Mouse (Mus musculus): ENCODE measurements around the gene Metap2. TPM values are rescaled to one million over a fixed set of nuclear protein-coding genes. Genes with fewer than 3 reads are reported as not detected.
A peak's percentile ranks its signal among the peaks of the same experiment; 100 is the strongest.

The Metap2 gene
- polyA plus RNA-seq, 1 experiment from 2014 or later = 126 TPM

DNA sequence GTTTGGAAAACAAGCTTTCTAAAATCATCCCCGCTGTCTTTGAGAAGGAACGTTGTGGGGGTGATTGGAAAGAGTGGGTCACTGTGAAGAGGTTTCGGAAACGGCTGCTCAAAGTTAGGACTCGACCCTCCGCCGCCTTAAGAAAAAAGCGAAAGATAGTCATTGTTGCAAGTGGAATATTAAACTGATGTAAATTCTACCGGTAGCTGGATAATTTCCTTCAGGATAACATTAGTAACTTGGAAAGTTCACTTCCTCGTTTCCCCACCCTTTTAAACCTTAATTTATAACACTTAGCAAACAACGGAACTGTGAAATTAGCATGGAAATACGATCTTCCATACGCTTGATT, 62.5 kb downstream of the Metap2 start:
- 6% methylated on average over 13 of the region's 13 CpGs for WGBS
- H3K27ac ChIP-seq (replicated peaks) = no peak overlapping the region
- DNase-seq (ENCODE audit: low spot score) = no peak
- no peaks in the 10 kb centered on the region for H3K36me3 ChIP-seq (ENCODE audit: control insufficient read depth, insufficient read depth, low read length)
- no peak overlapping the region for H3K9ac ChIP-seq (ENCODE audit: low read length)
- H3K9me3 ChIP-seq (ENCODE audit: control insufficient read depth, low read length) = no peaks in the 10 kb centered on the region
- peak overlapping the region; percentile 60 for H3K4me3 ChIP-seq (ENCODE audit: low read depth, low read length)
- H3K4me2 ChIP-seq (replicated peaks; ENCODE audit: low read depth) = peak overlapping the region; percentile 93
- peaks cover 16% of the 10 kb centered on the region; the same call in 1 of the 2 replicates for H3K27me3 ChIP-seq (ENCODE audit: control insufficient read depth, insufficient read depth, low read length)
- no peak for TF ChIP-seq EP300 (optimal IDR thresholded peaks at IDR 0.05)
- ATAC-seq (ENCODE audit: low FRiP score, low TSS enrichment) = no peak
- peaks cover 4% of the 10 kb centered on the region; the same call in 1 of the 2 replicates for H3K4me1 ChIP-seq (replicated peaks; ENCODE audit: control insufficient read depth, insufficient read depth)

DNA sequence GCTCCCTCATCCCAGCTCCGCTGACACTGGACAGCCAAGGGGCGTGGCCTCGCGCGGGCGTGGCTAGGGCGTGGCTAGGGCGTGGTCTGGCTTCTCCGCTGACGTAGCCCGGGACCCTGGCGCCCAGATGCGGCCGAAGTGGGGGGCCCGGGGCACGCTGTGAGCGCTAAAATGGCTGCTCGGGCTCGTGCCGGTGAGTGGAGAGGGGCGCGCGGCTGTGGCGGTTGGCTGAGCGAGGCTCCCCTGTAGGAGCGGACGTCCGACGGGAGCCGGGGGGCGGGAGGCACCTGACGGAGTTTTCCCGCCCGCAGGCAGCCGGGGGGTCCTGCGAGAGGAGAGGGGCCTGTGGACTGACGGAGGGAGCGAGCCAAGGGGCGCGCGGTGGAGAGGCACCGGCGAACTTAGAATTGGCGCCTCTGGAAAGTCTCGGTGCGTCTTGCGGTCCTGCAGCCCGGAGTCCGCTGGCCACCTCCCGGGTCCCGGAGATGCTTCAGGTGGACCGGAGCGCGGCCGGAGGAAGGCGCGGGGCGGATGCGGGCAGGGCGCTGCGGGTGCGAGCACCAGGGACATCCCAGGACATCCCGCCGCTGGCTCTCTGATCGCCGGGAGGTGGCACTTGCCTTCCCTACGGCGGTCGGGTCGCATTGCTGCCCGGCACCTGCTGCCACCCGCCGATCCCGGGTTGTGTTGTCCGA, 63.0 kb downstream of the Metap2 start:
- no peaks in the 10 kb centered on the region for H3K36me3 ChIP-seq (ENCODE audit: control insufficient read depth, insufficient read depth, low read length)
- ATAC-seq (ENCODE audit: low FRiP score, low TSS enrichment) (peak; percentile 67; the same call in 1 of the 2 replicates), DNase-seq (ENCODE audit: low spot score) (peak; percentile 69)
- peak overlapping the region; percentile 93 for H3K4me2 ChIP-seq (replicated peaks; ENCODE audit: low read depth)
- no peak overlapping the region for H3K9ac ChIP-seq (ENCODE audit: low read length)
- no peaks in the 10 kb centered on the region for H3K9me3 ChIP-seq (ENCODE audit: control insufficient read depth, low read length)
- TF ChIP-seq EP300 (optimal IDR thresholded peaks at IDR 0.05) = no peak
- no peak for TF ChIP-seq CTCF (IDR thresholded peaks at IDR 0.05; ENCODE audit: low read depth)
- 1% methylated on average over 69 of the region's 75 CpGs for WGBS
- peak overlapping the region; percentile 60 for H3K4me3 ChIP-seq (ENCODE audit: low read depth, low read length)
- peaks cover 16% of the 10 kb centered on the region; the same call in 1 of the 2 replicates for H3K27me3 ChIP-seq (ENCODE audit: control insufficient read depth, insufficient read depth, low read length)
- H3K4me1 ChIP-seq (replicated peaks; ENCODE audit: control insufficient read depth, insufficient read depth) = peaks cover 4% of the 10 kb centered on the region; the same call in 1 of the 2 replicates
- no peak overlapping the region for H3K27ac ChIP-seq (replicated peaks)

DNA sequence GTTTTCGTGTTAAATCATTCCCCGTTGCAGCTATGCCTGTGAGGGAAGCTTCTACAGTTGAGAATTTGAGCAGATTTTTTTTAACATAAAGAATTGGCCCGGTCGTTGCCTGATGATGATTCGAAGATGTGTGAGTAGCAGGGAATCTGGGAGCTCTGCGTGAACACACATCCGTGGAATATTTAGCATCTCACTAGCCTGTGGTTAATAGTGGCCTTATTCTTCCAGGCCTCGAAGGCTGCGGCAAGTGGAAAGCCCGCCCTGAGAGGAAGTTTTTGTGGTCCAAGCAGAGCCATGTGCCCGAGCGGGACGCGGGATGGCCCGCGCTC, 63.6 kb downstream of the Metap2 start:
- ATAC-seq (ENCODE audit: low FRiP score, low TSS enrichment) (no peak), DNase-seq (ENCODE audit: low spot score) (no peak)
- Histone ChIP-seq H3K36me3 (ENCODE audit: control insufficient read depth, insufficient read depth, low read length) (no peaks in the 10 kb centered on the region), H3K4me1 (replicated peaks; ENCODE audit: control insufficient read depth, insufficient read depth) (peaks cover 4% of the 10 kb centered on the region; the same call in 1 of the 2 replicates), H3K9me3 (ENCODE audit: control insufficient read depth, low read length) (no peaks in the 10 kb centered on the region), H3K4me3 (ENCODE audit: low read depth, low read length) (peak overlapping the region; percentile 60), H3K27ac (replicated peaks) (no peak overlapping the region), H3K4me2 (replicated peaks; ENCODE audit: low read depth) (peak overlapping the region; percentile 93), H3K27me3 (ENCODE audit: control insufficient read depth, insufficient read depth, low read length) (peaks cover 16% of the 10 kb centered on the region; the same call in 1 of the 2 replicates), H3K9ac (ENCODE audit: low read length) (no peak overlapping the region)
- WGBS = 3% methylated on average over 16 of the region's 16 CpGs
- no peak for TF ChIP-seq EP300 (optimal IDR thresholded peaks at IDR 0.05)
- TF ChIP-seq CTCF (IDR thresholded peaks at IDR 0.05; ENCODE audit: low read depth) = no peak

DNA sequence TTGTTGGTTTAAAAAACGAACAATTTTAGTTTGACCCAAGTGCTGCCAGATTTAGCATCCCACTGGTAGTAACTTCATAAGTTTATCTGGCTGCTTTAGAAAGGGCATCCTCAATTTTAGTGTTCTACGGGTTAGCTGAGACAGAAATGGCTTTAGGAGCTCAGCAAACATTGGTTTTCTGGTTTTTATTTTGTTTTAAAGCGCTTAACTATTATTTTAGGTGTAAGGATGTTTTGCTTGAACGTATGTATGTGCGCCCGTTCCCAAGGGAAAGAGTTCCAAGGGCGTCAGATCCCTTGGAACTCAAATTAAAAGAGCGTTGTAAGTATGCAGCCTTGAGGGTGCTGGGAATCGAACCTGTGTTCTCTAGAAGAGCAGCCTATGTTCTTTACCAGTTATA, 64.1 kb downstream of the Metap2 start:
- no peak overlapping the region for H3K27ac ChIP-seq (replicated peaks)
- no peaks in the 10 kb centered on the region for H3K9me3 ChIP-seq (ENCODE audit: control insufficient read depth, low read length)
- no peak overlapping the region for H3K4me3 ChIP-seq (ENCODE audit: low read depth, low read length)
- H3K27me3 ChIP-seq (ENCODE audit: control insufficient read depth, insufficient read depth, low read length) = peaks cover 16% of the 10 kb centered on the region; the same call in 1 of the 2 replicates
- no peak overlapping the region for H3K4me2 ChIP-seq (replicated peaks; ENCODE audit: low read depth)
- ATAC-seq (ENCODE audit: low FRiP score, low TSS enrichment) = no peak
- 44% methylated on average over 9 of the region's 9 CpGs for WGBS
- peaks cover 4% of the 10 kb centered on the region; the same call in 1 of the 2 replicates for H3K4me1 ChIP-seq (replicated peaks; ENCODE audit: control insufficient read depth, insufficient read depth)
- H3K36me3 ChIP-seq (ENCODE audit: control insufficient read depth, insufficient read depth, low read length) = no peaks in the 10 kb centered on the region
- TF ChIP-seq CTCF (IDR thresholded peaks at IDR 0.05; ENCODE audit: low read depth) = no peak
- TF ChIP-seq EP300 (optimal IDR thresholded peaks at IDR 0.05) = no peak
- DNase-seq (ENCODE audit: low spot score) = no peak
- H3K9ac ChIP-seq (ENCODE audit: low read length) = no peak overlapping the region

DNA sequence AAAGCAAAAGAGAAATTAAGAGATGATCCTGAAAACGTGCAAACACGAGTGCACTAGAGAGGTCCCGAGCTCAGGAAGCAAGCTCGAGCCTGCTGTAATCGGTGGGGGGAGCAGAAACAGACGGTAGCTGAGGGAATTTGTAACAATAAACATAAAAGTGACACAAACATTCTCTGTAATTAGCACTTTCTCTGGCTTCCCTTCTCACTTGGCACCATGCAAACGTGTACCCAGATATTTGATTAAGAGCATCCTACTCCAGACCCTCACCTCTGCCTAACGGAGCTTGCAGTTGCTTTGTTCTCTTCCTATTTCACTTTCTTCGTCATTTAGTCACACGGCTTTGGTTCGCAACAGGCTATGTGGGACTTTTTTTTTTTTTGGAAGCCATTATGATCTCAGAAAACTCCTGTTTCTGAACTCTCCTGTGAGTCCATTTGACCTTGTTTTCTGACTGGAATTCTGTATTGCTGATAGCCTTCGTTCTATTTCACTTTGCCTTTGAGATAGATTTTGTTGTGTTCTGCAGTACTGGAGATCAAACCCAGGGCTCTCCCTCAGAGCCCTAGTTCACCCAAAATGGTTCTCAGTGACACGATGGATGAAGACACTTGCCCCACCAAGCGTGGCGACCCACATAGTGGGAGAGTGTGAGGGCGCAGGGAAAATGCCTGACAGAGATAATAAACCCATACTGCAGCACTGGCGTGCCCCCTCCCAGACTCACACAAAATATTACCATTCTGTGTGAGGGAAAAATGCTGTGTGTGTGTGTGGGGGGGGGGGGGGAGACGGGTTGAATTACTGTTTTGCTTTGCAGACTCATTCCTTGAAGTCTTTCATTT, 64.9 kb downstream of the Metap2 start:
- H3K4me3 ChIP-seq (ENCODE audit: low read depth, low read length) = peak overlapping the region; percentile 8

More for the DNA sequence above, 64.9 kb downstream of the Metap2 start:
- 13% methylated on average over 18 of the region's 18 CpGs for WGBS
- Histone ChIP-seq H3K9me3 (ENCODE audit: control insufficient read depth, low read length) (no peaks in the 10 kb centered on the region), H3K27ac (replicated peaks) (no peak overlapping the region), H3K9ac (ENCODE audit: low read length) (no peak overlapping the region), H3K4me2 (replicated peaks; ENCODE audit: low read depth) (peak overlapping the region; percentile 35), H3K27me3 (ENCODE audit: control insufficient read depth, insufficient read depth, low read length) (peaks cover 16% of the 10 kb centered on the region; the same call in 1 of the 2 replicates), H3K4me1 (replicated peaks; ENCODE audit: control insufficient read depth, insufficient read depth) (peaks cover 4% of the 10 kb centered on the region; the same call in 1 of the 2 replicates), H3K36me3 (ENCODE audit: control insufficient read depth, insufficient read depth, low read length) (no peaks in the 10 kb centered on the region)
- DNase-seq (ENCODE audit: low spot score) (no peak), ATAC-seq (ENCODE audit: low FRiP score, low TSS enrichment) (no peak)
- no peak for TF ChIP-seq EP300 (optimal IDR thresholded peaks at IDR 0.05)

Data from stomach, postnatal 0 days (tissue).